ENCODE assay signal across 16 mouse cellular contexts in genomic region chr16:33939133-33939531, GRCm38 (mm10). TPM values are rescaled to one million over a fixed set of nuclear protein-coding genes. Genes with fewer than 3 reads are reported as not detected.
DNase-seq lines count a peak whose midpoint lies in the region; ATAC-seq and TF ChIP-seq lines count a peak whose summit lies in the region.
"Had no signal": no experiment of that assay in that cellular context is flagged by ENCODE, and none has a peak within 500 bp of the region (broad histone marks: within the 10 kb centered on the region; RNA-seq: fewer than 3 reads in every experiment).

No protein-coding gene starts in this region.

- no peak for TF ChIP-seq EP300 in heart, postnatal 0 days (IDR thresholded peaks at IDR 0.05; ENCODE audit: low read depth)

- no peak overlapping the region for H3K4me3 ChIP-seq in kidney, adult 2 months (ENCODE audit: insufficient read depth, low read depth, low read length)
- H3K4me3 ChIP-seq in brown adipose tissue, adult 24 weeks (ENCODE audit: insufficient read depth, low read depth, low read length), result no peak overlapping the region
- H3K4me3 ChIP-seq in heart, postnatal 0 days (ENCODE audit: low read depth, low read length), result no peak overlapping the region
- no peak overlapping the region for H3K4me3 ChIP-seq in midbrain, embryonic 14.5 days (replicated peaks; ENCODE audit: low read depth, low read length)

- peak overlapping the region; percentile 2; the same call in 1 of the 2 replicates for H3K27ac ChIP-seq in kidney, adult 2 months (ENCODE audit: insufficient read depth, low read depth, low read length)
- H3K27ac ChIP-seq in brown adipose tissue, adult 24 weeks (replicated peaks; ENCODE audit: low read depth, low read length), result 0 out of 2 replicates have a peak overlapping the region, but pooled peaks have one; percentile 2
- peak overlapping the region; percentile 94 for H3K27ac ChIP-seq in heart, postnatal 0 days (ENCODE audit: low read depth)
- no peak overlapping the region for H3K27ac ChIP-seq in midbrain, embryonic 14.5 days (replicated peaks; ENCODE audit: low read depth, low read length)
- H3K27ac ChIP-seq: kidney, postnatal 0 days; liver, embryonic 14.5 days had no signal

- no peaks in the 10 kb centered on the region for H3K36me3 ChIP-seq in kidney, adult 2 months (ENCODE audit: control insufficient read depth, insufficient read depth, low read length)
- H3K36me3 ChIP-seq in heart, postnatal 0 days (replicated peaks; ENCODE audit: control insufficient read depth, insufficient read depth, low read length), result no peaks in the 10 kb centered on the region
- no peaks in the 10 kb centered on the region for H3K36me3 ChIP-seq in midbrain, embryonic 14.5 days (ENCODE audit: control insufficient read depth, insufficient read depth, low read length)

- no peaks in the 10 kb centered on the region for H3K27me3 ChIP-seq in kidney, adult 2 months (replicated peaks; ENCODE audit: control insufficient read depth, insufficient read depth, low read length)
- no peaks in the 10 kb centered on the region for H3K27me3 ChIP-seq in heart, postnatal 0 days (ENCODE audit: control insufficient read depth, insufficient read depth, low read length)
- no peaks in the 10 kb centered on the region for H3K27me3 ChIP-seq in midbrain, embryonic 14.5 days (ENCODE audit: control insufficient read depth, insufficient read depth, low read length)

- H3K9ac ChIP-seq in heart, postnatal 0 days (replicated peaks; ENCODE audit: low read depth, low read length), result no peak overlapping the region
- H3K9ac ChIP-seq in midbrain, embryonic 14.5 days (replicated peaks; ENCODE audit: low read length), result no peak overlapping the region
- H3K9ac ChIP-seq: liver, embryonic 14.5 days had no signal

- peak; percentile 41 for DNase-seq in cerebellum, adult 9-11 months
- DNase-seq in kidney, adult 2 months, result no peak
- no peak for DNase-seq in kidney, adult 11 months
- DNase-seq in heart, postnatal 0 days (ENCODE audit: low spot score), result peak; percentile 36
- DNase-seq in right cerebral cortex, adult 18-20 months, result no peak
- no peak for DNase-seq in midbrain, embryonic 14.5 days
- DNase-seq: adrenal gland, postnatal 10 days; gastrocnemius, postnatal 36 days; layer of hippocampus, adult 9-11 months; retina, postnatal 1 day; spleen, adult 18-20 months had no signal

- H3K4me1 ChIP-seq in kidney, adult 2 months (ENCODE audit: control insufficient read depth, insufficient read depth, low read length), result peaks cover 32% of the 10 kb centered on the region
- peaks cover 53% of the 10 kb centered on the region for H3K4me1 ChIP-seq in brown adipose tissue, adult 24 weeks (ENCODE audit: control insufficient read depth, insufficient read depth, insufficient read length, low read length)
- H3K4me1 ChIP-seq in heart, postnatal 0 days (ENCODE audit: control insufficient read depth, insufficient read depth), result peaks cover 74% of the 10 kb centered on the region
- H3K4me1 ChIP-seq in midbrain, embryonic 14.5 days (ENCODE audit: control insufficient read depth, insufficient read depth, low read length), result peaks cover 17% of the 10 kb centered on the region; the same call in 1 of the 2 replicates

- H3K4me2 ChIP-seq in heart, postnatal 0 days (ENCODE audit: low read depth, low read length), result no peak overlapping the region
- H3K4me2 ChIP-seq in midbrain, embryonic 14.5 days (ENCODE audit: low read length), result no peak overlapping the region

- no peaks in the 10 kb centered on the region for H3K9me3 ChIP-seq in heart, postnatal 0 days (replicated peaks; ENCODE audit: control insufficient read depth, low read length)
- H3K9me3 ChIP-seq in midbrain, embryonic 14.5 days (ENCODE audit: control insufficient read depth, low read length), result no peaks in the 10 kb centered on the region

- no peak for TF ChIP-seq CTCF in kidney, adult 2 months (conservative IDR thresholded peaks at IDR 0.05; ENCODE audit: insufficient read depth, insufficient read length, low read depth, low read length)
- no peak for TF ChIP-seq CTCF in heart, postnatal 0 days (IDR thresholded peaks at IDR 0.05; ENCODE audit: low read depth)

- WGBS in kidney, adult 2 months, result 79% methylated on average over 2 of the region's 2 CpGs
- WGBS in heart, postnatal 0 days, result 49% methylated on average over 2 of the region's 2 CpGs
- 83% methylated on average over 2 of the region's 2 CpGs for WGBS in midbrain, embryonic 14.5 days

- TF ChIP-seq POLR2A in kidney, adult 2 months (IDR thresholded peaks at IDR 0.05; ENCODE audit: low read depth, low read length), result no peak

- no peak for ATAC-seq in cerebellum, adult (ENCODE audit: insufficient number of reproducible peaks, low FRiP score, low TSS enrichment)
- ATAC-seq in heart, postnatal 0 days (ENCODE audit: insufficient read depth, low read depth), result no peak
- ATAC-seq in midbrain, embryonic 14.5 days (ENCODE audit: low FRiP score, low TSS enrichment), result no peak
- ATAC-seq: hindbrain, embryonic 16.5 days had no signal

RNA-seq across cellular contexts. Expression of gene Umps, which starts 27.7 kb away (rescaled TPM):
- 14.9 and 16.5 TPM in 2 replicates for polyA plus RNA-seq in kidney, adult 2 months (2012; rRNA removed)
- polyA plus RNA-seq in brown adipose tissue, adult 24 weeks (2012; ENCODE audit: insufficient read depth, insufficient read length, missing spikeins), result 8.4 and 13.2 TPM in 2 replicates
- total RNA-seq in heart, postnatal 0 days (2014; rRNA removed; ENCODE audit: low replicate concordance), result 14.3 and 15.0 TPM in 2 replicates
- polyA plus RNA-seq in heart, postnatal 0 days (2015; fragmentation: Nextera tagmentation; extraction: Ambion mirVana), result 12.5 and 12.6 TPM in 2 replicates
- polyA plus RNA-seq in midbrain, embryonic 14.5 days (2014; fragmentation: Nextera tagmentation; extraction: Ambion mirVana), result 19.7 and 28.4 TPM in 2 replicates

Comparison
In these comparisons a context has a peak if more than half of its experiments do, and no peak if none do; other contexts are left out.
1. DNase-seq: peak in cerebellum, adult 9-11 months (single experiment) and heart, postnatal 0 days (single experiment); none in kidney, adult 2 months (single experiment), kidney, adult 11 months (single experiment), right cerebral cortex, adult 18-20 months (single experiment) and midbrain, embryonic 14.5 days (single experiment).